Mouse (Mus musculus): ENCODE measurements at regions not wholly inside any gene's neighbourhood (a gene's known extent, or its start where the extent isn't known, plus 50 kb on each side); places are given as distances from the start of the nearest gene placed in this dataset.
A peak's percentile ranks its signal among the peaks of the same experiment; 100 is the strongest.

DNA sequence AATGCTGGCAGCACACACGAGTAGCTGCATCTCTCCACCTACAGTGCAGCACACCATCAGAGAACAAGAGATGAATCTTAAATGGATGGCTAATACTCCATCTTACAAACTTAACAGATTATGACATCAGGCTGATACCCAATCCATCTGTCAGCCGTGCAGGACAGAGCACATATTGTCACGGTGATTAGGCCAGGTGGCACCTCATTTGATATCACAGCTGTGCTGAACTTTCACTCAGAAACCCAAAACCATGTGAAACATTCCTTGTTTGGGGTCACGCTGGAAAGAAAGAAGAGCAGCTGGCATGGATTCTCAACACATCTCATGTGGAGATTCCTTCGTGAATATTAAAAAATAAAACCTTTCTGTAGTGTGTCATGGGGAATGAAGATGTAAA is 911.4 kb upstream of the Adgrl2 start:
- H3K9me3 ChIP-seq (replicated peaks; ENCODE audit: control insufficient read depth, low read length, poor library complexity, severe bottlenecking), result no peaks in the 10 kb centered on the region
- ATAC-seq, result no peak
- H3K36me3 ChIP-seq (ENCODE audit: control insufficient read depth, insufficient read depth, low read length), result no peaks in the 10 kb centered on the region
- 35% methylated on average over 5 of the region's 5 CpGs for WGBS
- H3K4me3 ChIP-seq (ENCODE audit: low read depth, low read length), result no peak overlapping the region
- no peak overlapping the region for H3K4me2 ChIP-seq (ENCODE audit: low read length)
- no peaks in the 10 kb centered on the region for H3K4me1 ChIP-seq (ENCODE audit: control insufficient read depth, insufficient read depth, low read length)
- no peak overlapping the region for H3K27ac ChIP-seq (ENCODE audit: low read length)
- no peak overlapping the region for H3K9ac ChIP-seq (ENCODE audit: low read depth, low read length)
- no peaks in the 10 kb centered on the region for H3K27me3 ChIP-seq (ENCODE audit: control insufficient read depth, insufficient read depth, low read depth, low read length)

DNA sequence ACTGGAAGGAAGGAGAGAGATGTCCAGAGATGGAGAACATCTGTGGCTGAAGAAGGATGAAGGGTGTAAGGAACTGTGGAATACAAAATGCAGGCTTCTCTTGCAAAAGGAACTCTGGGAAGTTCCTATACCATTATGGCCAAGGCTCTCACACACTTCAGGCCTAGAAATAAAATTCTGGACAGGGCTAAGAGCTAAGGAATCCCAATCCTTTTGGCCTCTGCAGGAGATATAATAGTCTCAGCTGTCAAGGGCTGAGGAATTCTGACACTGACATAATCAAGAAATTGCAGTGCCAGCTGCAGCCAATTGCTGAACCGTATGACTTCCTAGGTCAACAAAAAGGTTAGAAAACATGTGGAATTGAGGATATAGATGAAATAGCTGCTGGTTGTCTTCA is 886.2 kb upstream of the Adgrl2 start:
- H3K27me3 ChIP-seq (ENCODE audit: control insufficient read depth, insufficient read depth, low read depth, low read length), result no peaks in the 10 kb centered on the region
- no peak for ATAC-seq
- WGBS, result 79% methylated on average over 1 of the region's 1 CpGs

DNA sequence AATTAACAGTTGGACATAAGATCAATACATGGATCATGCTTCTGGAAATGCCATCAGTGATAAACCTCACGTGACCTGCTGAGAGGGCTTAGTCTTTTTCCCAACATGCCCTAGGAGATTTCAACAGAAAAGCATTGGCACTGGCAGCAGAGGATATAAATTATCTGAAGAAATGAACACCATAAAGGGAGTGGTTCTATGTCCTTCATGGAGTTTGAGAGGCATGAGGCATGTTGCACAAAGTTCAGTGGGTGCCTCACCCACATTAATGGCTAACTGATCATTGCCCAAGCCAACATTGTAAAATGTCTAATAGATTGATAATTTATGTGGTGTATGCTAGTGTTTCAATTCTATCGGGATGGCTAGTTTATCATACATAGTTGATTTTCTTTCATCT is 875.6 kb upstream of the Adgrl2 start:
- Histone ChIP-seq H3K4me1 (ENCODE audit: control insufficient read depth, insufficient read depth, low read length) (no peaks in the 10 kb centered on the region), H3K9ac (ENCODE audit: low read depth, low read length) (no peak overlapping the region), H3K27ac (ENCODE audit: low read length) (no peak overlapping the region), H3K9me3 (replicated peaks; ENCODE audit: control insufficient read depth, low read length, poor library complexity, severe bottlenecking) (no peaks in the 10 kb centered on the region), H3K27me3 (ENCODE audit: control insufficient read depth, insufficient read depth, low read depth, low read length) (no peaks in the 10 kb centered on the region), H3K4me2 (ENCODE audit: low read length) (no peak overlapping the region), H3K36me3 (ENCODE audit: control insufficient read depth, insufficient read depth, low read length) (no peaks in the 10 kb centered on the region), H3K4me3 (ENCODE audit: low read depth, low read length) (no peak overlapping the region)
- ATAC-seq, result no peak
- 93% methylated on average over 2 of the region's 2 CpGs for WGBS

More for the DNA sequence above, 886.2 kb upstream of the Adgrl2 start:
- Histone ChIP-seq H3K9me3 (replicated peaks; ENCODE audit: control insufficient read depth, low read length, poor library complexity, severe bottlenecking) (no peaks in the 10 kb centered on the region), H3K36me3 (ENCODE audit: control insufficient read depth, insufficient read depth, low read length) (no peaks in the 10 kb centered on the region), H3K9ac (ENCODE audit: low read depth, low read length) (no peak overlapping the region), H3K4me3 (ENCODE audit: low read depth, low read length) (no peak overlapping the region), H3K27ac (ENCODE audit: low read length) (no peak overlapping the region), H3K4me1 (ENCODE audit: control insufficient read depth, insufficient read depth, low read length) (no peaks in the 10 kb centered on the region), H3K4me2 (ENCODE audit: low read length) (no peak overlapping the region)

DNA sequence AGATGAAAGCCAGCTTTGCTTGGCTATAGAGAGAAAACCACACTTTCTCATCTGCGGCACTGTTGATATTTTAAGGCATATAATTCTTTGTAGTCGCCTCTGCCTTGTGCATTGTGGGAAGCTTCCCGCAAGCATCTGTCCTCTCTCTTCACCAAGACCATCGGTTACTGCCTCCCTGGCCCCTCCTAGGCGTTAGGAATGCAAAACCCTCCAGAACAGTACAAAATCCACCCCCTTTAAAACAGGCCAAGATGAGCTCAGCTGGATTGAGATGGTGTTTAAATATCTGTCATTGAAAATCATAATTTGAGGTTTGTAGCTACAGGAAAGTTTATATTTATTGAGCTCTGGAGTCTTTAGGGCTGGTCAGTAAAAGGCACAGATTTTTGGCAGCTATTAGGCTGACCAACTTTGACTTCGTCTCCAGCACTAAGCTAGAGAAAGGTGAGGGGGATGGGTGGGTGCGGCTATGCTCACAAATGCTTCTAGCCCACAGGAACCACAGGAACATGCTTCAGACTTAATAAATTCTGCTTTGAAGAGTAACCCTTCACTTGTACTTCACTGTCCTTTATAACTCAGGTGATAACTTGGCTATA is 856.7 kb upstream of the Adgrl2 start:
- H3K27ac ChIP-seq (ENCODE audit: low read length), result no peak overlapping the region
- H3K36me3 ChIP-seq (ENCODE audit: control insufficient read depth, insufficient read depth, low read length), result no peaks in the 10 kb centered on the region
- peaks cover 6% of the 10 kb centered on the region; the same call in 1 of the 2 replicates for H3K4me1 ChIP-seq (ENCODE audit: control insufficient read depth, insufficient read depth, low read length)
- H3K4me3 ChIP-seq (ENCODE audit: low read depth, low read length), result no peak overlapping the region
- H3K9ac ChIP-seq (ENCODE audit: low read depth, low read length), result no peak overlapping the region
- WGBS, result 70% methylated on average over 7 of the region's 7 CpGs
- H3K9me3 ChIP-seq (replicated peaks; ENCODE audit: control insufficient read depth, low read length, poor library complexity, severe bottlenecking), result no peaks in the 10 kb centered on the region
- no peaks in the 10 kb centered on the region for H3K27me3 ChIP-seq (ENCODE audit: control insufficient read depth, insufficient read depth, low read depth, low read length)
- ATAC-seq, result no peak
- no peak overlapping the region for H3K4me2 ChIP-seq (ENCODE audit: low read length)

DNA sequence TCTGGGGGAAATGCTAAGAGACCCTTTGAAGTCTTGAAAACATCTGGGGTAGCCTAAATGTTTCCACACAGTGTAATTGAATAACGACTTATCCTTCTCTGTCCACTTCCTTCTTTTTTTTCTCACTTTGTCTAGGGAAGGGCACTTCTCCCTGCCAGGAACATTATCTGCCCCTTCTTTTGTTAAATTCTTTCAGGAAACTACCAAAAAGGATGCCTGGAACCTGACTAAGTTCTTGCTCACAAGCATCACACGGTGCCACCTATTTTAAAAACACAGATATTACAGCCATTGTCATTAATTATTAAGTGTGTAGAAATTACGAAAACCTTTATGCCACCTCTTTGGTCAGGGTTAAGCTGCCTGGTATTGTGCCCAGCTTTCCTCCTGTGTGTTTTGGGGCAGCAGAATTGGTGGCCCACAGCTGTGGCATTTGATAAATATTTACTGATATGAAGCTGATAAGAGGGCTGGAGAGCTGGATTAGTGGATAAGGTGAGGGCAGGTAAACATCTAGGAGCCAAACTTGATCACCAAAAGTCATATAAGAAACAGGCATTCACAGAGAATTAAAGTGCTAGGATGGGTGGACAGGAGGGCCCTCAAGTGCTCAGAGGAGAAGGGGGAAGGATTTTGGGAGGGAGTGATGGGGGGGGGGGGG is 855.6 kb upstream of the Adgrl2 start:
- 49% methylated on average over 3 of the region's 3 CpGs for WGBS

DNA sequence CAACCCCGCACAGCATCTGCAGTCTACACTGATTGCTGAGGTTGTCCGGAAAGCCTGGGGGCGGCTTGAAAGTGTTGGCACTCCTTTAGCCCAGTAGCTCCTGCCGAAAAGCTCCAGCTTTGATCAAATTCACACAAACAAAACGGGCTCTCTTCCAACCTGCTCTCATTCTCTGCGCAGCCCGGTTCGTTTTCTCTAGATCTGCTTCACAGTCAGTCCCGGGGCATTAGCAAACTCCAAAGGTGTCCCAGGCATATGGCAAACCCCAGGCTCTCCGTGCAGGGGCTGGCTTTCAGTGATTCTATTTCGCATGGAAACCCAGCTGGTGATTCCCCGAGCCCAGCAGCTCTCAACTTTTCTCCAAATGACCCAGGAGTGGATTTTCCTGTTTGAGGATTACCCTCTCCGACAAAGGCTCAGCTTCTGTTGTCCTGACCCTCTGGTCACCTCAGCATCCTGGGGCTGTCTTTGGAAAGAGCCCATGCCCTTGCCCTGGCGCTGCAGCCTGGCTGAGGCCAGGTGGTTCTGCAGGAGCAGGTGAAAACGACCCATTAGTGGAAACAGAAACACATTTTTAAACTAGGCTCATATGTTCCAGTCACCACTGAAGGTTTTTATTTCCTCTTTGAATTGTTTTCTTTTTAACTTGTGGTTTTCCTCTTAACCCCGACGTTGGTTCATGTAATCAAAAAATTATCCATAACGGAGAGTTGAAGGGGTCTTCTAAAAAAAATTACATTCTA is 854.9 kb upstream of the Adgrl2 start:
- H3K9me3 ChIP-seq (replicated peaks; ENCODE audit: control insufficient read depth, low read length, poor library complexity, severe bottlenecking), result no peaks in the 10 kb centered on the region
- no peak; the same call in 1 of the 2 replicates for ATAC-seq
- H3K4me2 ChIP-seq (ENCODE audit: low read length), result peak overlapping the region; percentile 50
- peak overlapping the region; percentile 27 for H3K4me3 ChIP-seq (ENCODE audit: low read depth, low read length)
- H3K36me3 ChIP-seq (ENCODE audit: control insufficient read depth, insufficient read depth, low read length), result no peaks in the 10 kb centered on the region
- H3K9ac ChIP-seq (ENCODE audit: low read depth, low read length), result 0 out of 2 replicates have a peak overlapping the region, but pooled peaks have one; percentile 20
- no peak overlapping the region for H3K27ac ChIP-seq (ENCODE audit: low read length)
- no peaks in the 10 kb centered on the region for H3K27me3 ChIP-seq (ENCODE audit: control insufficient read depth, insufficient read depth, low read depth, low read length)
- peaks cover 6% of the 10 kb centered on the region; the same call in 1 of the 2 replicates for H3K4me1 ChIP-seq (ENCODE audit: control insufficient read depth, insufficient read depth, low read length)
- WGBS, result 12% methylated on average over 18 of the region's 18 CpGs

More for the DNA sequence above, 855.6 kb upstream of the Adgrl2 start:
- ATAC-seq, result no peak
- H3K4me2 ChIP-seq (ENCODE audit: low read length), result no peak overlapping the region
- H3K9ac ChIP-seq (ENCODE audit: low read depth, low read length), result no peak overlapping the region
- no peaks in the 10 kb centered on the region for H3K27me3 ChIP-seq (ENCODE audit: control insufficient read depth, insufficient read depth, low read depth, low read length)
- peaks cover 6% of the 10 kb centered on the region; the same call in 1 of the 2 replicates for H3K4me1 ChIP-seq (ENCODE audit: control insufficient read depth, insufficient read depth, low read length)
- no peak overlapping the region for H3K27ac ChIP-seq (ENCODE audit: low read length)
- no peaks in the 10 kb centered on the region for H3K9me3 ChIP-seq (replicated peaks; ENCODE audit: control insufficient read depth, low read length, poor library complexity, severe bottlenecking)
- no peak overlapping the region for H3K4me3 ChIP-seq (ENCODE audit: low read depth, low read length)
- no peaks in the 10 kb centered on the region for H3K36me3 ChIP-seq (ENCODE audit: control insufficient read depth, insufficient read depth, low read length)

DNA sequence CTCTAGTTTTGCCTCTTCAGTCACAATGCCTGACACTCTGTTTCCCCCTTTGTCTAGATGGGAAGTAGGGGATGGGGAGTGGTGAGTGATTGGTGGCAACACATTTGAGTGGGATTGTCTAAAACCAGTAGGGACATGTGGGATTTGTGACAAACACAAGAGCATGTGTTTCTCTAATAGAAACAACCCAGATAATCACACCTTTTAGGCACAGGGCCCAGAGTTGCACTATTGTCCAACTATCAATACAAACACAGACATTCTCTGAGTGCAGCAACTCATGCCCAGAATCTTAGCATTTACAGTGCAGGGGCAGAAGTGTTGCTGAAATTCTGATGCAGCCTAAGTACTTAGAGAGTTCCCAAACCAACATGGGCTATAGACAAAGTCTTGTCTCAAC is 847.6 kb upstream of the Adgrl2 start:
- no peak overlapping the region for H3K27ac ChIP-seq (ENCODE audit: low read length)
- no peak for ATAC-seq
- H3K36me3 ChIP-seq (ENCODE audit: control insufficient read depth, insufficient read depth, low read length), result no peaks in the 10 kb centered on the region
- H3K4me3 ChIP-seq (ENCODE audit: low read depth, low read length), result no peak overlapping the region
- no peaks in the 10 kb centered on the region for H3K27me3 ChIP-seq (ENCODE audit: control insufficient read depth, insufficient read depth, low read depth, low read length)
- no peak overlapping the region for H3K9ac ChIP-seq (ENCODE audit: low read depth, low read length)
- H3K4me2 ChIP-seq (ENCODE audit: low read length), result no peak overlapping the region
- H3K9me3 ChIP-seq (replicated peaks; ENCODE audit: control insufficient read depth, low read length, poor library complexity, severe bottlenecking), result no peaks in the 10 kb centered on the region
- peaks cover 2% of the 10 kb centered on the region; the same call in 1 of the 2 replicates for H3K4me1 ChIP-seq (ENCODE audit: control insufficient read depth, insufficient read depth, low read length)

DNA sequence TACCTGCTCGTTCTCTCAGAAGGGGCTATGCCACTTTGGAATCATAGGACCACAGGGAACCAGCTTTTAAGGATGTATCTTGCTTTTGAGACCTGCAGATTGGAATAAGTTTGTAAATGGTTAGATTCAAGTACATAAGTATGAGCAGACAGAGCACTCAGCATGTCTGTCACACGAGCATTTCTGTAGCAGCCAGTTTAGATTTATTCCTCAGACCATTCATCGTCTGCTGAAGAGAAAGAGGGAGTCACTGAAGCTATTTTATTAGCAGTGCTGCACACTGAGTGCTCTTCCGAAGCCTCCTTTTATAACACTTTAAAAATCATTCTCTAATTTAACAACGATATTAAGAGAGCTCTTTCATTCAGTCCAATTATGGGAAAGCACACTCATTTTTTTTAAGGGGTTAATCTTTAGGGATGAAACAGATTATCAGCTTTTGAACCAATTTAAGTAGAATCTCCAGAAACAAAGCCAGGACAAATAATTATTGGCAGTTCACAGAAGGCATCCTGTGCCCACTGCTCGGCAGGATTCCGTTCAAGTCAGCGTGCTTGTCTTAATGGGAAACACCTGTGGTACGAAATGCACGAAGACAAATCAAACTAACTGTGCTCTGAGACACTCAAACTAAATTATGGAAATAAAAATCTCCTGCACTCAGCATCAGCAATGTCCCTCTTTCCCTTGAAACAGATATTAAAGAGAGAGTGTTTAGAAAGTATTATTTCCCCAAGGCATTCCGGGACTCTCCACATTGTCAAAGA is 846.3 kb upstream of the Adgrl2 start:
- Histone ChIP-seq H3K36me3 (ENCODE audit: control insufficient read depth, insufficient read depth, low read length) (no peaks in the 10 kb centered on the region), H3K27ac (ENCODE audit: low read length) (no peak overlapping the region; the same call in 1 of the 2 replicates), H3K9me3 (replicated peaks; ENCODE audit: control insufficient read depth, low read length, poor library complexity, severe bottlenecking) (no peaks in the 10 kb centered on the region), H3K4me3 (ENCODE audit: low read depth, low read length) (no peak overlapping the region), H3K4me2 (ENCODE audit: low read length) (peak overlapping the region; percentile 36), H3K9ac (ENCODE audit: low read depth, low read length) (no peak overlapping the region), H3K27me3 (ENCODE audit: control insufficient read depth, insufficient read depth, low read depth, low read length) (no peaks in the 10 kb centered on the region), H3K4me1 (ENCODE audit: control insufficient read depth, insufficient read depth, low read length) (peaks cover 2% of the 10 kb centered on the region; the same call in 1 of the 2 replicates)
- 32% methylated on average over 11 of the region's 11 CpGs for WGBS
- ATAC-seq, result 0 out of 2 replicates have a peak, but pooled peaks have one; percentile 25
